ENCODE assay signal across 24 mouse cellular contexts in genomic region chr11:101506269-101506780, GRCm38 (mm10). TPM values are rescaled to one million over a fixed set of nuclear protein-coding genes. Genes with fewer than 3 reads are reported as not detected.
DNase-seq lines count a peak whose midpoint lies in the region; ATAC-seq and TF ChIP-seq lines count a peak whose summit lies in the region.
"Had no signal": no experiment of that assay in that cellular context is flagged by ENCODE, and none has a peak within 500 bp of the region (broad histone marks: within the 10 kb centered on the region; RNA-seq: fewer than 3 reads in every experiment).

No protein-coding gene starts in this region.

- H3K9ac ChIP-seq in forebrain, embryonic 16.5 days (replicated peaks; ENCODE audit: low read depth, low read length), result no peak overlapping the region
- H3K9ac ChIP-seq in forebrain, embryonic 12.5 days, result no peak overlapping the region
- H3K9ac ChIP-seq: heart, embryonic 13.5 days; hindbrain, embryonic 12.5 days had no signal

- no peak overlapping the region; the same call in 1 of the 2 replicates for H3K27ac ChIP-seq in forebrain, embryonic 16.5 days (ENCODE audit: low read length)
- H3K27ac ChIP-seq in forebrain, embryonic 12.5 days, result no peak overlapping the region
- peak overlapping the region; percentile 12; the same call in 1 of the 2 replicates for H3K27ac ChIP-seq in layer of hippocampus, adult 2 months
- H3K27ac ChIP-seq: heart, adult 2 months; heart, embryonic 10.5 days; heart, embryonic 13.5 days; hindbrain, embryonic 12.5 days had no signal

- no peaks in the 10 kb centered on the region for H3K9me3 ChIP-seq in forebrain, embryonic 16.5 days (ENCODE audit: control insufficient read depth, low read length)
- H3K9me3 ChIP-seq in forebrain, embryonic 12.5 days, result no peaks in the 10 kb centered on the region
- H3K9me3 ChIP-seq: heart, embryonic 10.5 days; heart, embryonic 13.5 days; hindbrain, embryonic 12.5 days had no signal

- DNase-seq in layer of hippocampus, adult 2 months (ENCODE audit: low spot score in 2 of 2), result peak in 1 of 2 experiments; percentile 29
- no peak for DNase-seq in layer of hippocampus, adult 8-10 months (ENCODE audit: low spot score in 2 of 2)
- DNase-seq in Muller cell, postnatal 12 days (ENCODE audit: inconsistent ontology term), result peak; percentile 85
- peak; percentile 78 for DNase-seq in brain, embryonic 14.5 days (ENCODE audit: low read depth)
- no peak for DNase-seq in gastrocnemius, postnatal 10 days
- no peak for DNase-seq in liver
- DNase-seq: adrenal gland, adult 8-10 months; adrenal gland, postnatal 25 days; cerebellum, adult 18-20 months; cerebellum, adult 9-10 months; cerebellum, postnatal 14 days; gastrocnemius, postnatal 36 days; heart, adult 2 months; heart, postnatal 14 days; heart, postnatal 4 days had no signal

- TF ChIP-seq POLR2A in brain, embryonic 14.5 days (IDR thresholded peaks at IDR 0.05; ENCODE audit: borderline replicate concordance, extremely low read depth, insufficient read depth, insufficient read length, poor library complexity, severe bottlenecking), result no peak

- no peaks in the 10 kb centered on the region for H3K36me3 ChIP-seq in forebrain, embryonic 16.5 days (ENCODE audit: control insufficient read depth, insufficient read depth)
- peaks cover 62% of the 10 kb centered on the region for H3K36me3 ChIP-seq in forebrain, embryonic 12.5 days (replicated peaks)

- no peaks in the 10 kb centered on the region for H3K27me3 ChIP-seq in forebrain, embryonic 16.5 days (replicated peaks; ENCODE audit: control insufficient read depth, insufficient read depth, low read length)
- H3K27me3 ChIP-seq in forebrain, embryonic 12.5 days, result no peaks in the 10 kb centered on the region
- H3K27me3 ChIP-seq: heart, embryonic 13.5 days; hindbrain, embryonic 12.5 days had no signal

- WGBS in forebrain, embryonic 16.5 days, result 35% methylated on average over 5 of the region's 5 CpGs
- 70% methylated on average over 5 of the region's 5 CpGs for WGBS in forebrain, embryonic 12.5 days

- ATAC-seq in forebrain, embryonic 16.5 days, result peak; percentile 84
- ATAC-seq in forebrain, embryonic 12.5 days (ENCODE audit: low FRiP score), result no peak
- ATAC-seq: activated CD4-positive, CD25-positive, alpha-beta regulatory T cell, adult 4 months; CD4-positive, CD25-positive, alpha-beta regulatory T cell, adult 4 months; hindbrain, embryonic 16.5 days; inflammation-experienced regulatory T-cells, adult 6 months had no signal

- no peak overlapping the region for H3K4me2 ChIP-seq in forebrain, embryonic 16.5 days (ENCODE audit: low read length)
- H3K4me2 ChIP-seq in forebrain, embryonic 12.5 days, result no peak overlapping the region
- H3K4me2 ChIP-seq: heart, embryonic 13.5 days; hindbrain, embryonic 12.5 days had no signal

- H3K4me3 ChIP-seq in forebrain, embryonic 16.5 days (replicated peaks; ENCODE audit: low read length), result no peak overlapping the region
- no peak overlapping the region for H3K4me3 ChIP-seq in forebrain, embryonic 12.5 days (replicated peaks)
- no peak overlapping the region for H3K4me3 ChIP-seq in layer of hippocampus, adult 2 months
- H3K4me3 ChIP-seq: heart, adult 2 months; heart, embryonic 10.5 days; heart, embryonic 13.5 days; hindbrain, embryonic 12.5 days had no signal

- H3K4me1 ChIP-seq in forebrain, embryonic 16.5 days (replicated peaks; ENCODE audit: control insufficient read depth, insufficient read depth, low read length), result peaks cover 3% of the 10 kb centered on the region; the same call in 1 of the 2 replicates
- no peaks in the 10 kb centered on the region for H3K4me1 ChIP-seq in forebrain, embryonic 12.5 days
- H3K4me1 ChIP-seq: heart, embryonic 10.5 days; hindbrain, embryonic 12.5 days had no signal

- TF ChIP-seq CTCF in layer of hippocampus, adult 2 months (conservative IDR thresholded peaks at IDR 0.05), result no peak
- no peak for TF ChIP-seq CTCF in brain, embryonic 14.5 days (IDR thresholded peaks at IDR 0.05; ENCODE audit: borderline replicate concordance, extremely low read depth, insufficient read depth, insufficient read length)

RNA-seq across cellular contexts. Expression of gene Vat1, which starts 40.3 kb away (rescaled TPM):
- polyA plus RNA-seq in forebrain, embryonic 16.5 days (2015; fragmentation: Nextera tagmentation; extraction: Ambion mirVana), result 65.5 and 79.5 TPM in 2 replicates
- 62.9 and 65.4 TPM in 2 replicates for polyA plus RNA-seq in forebrain, embryonic 12.5 days (2016; fragmentation: Nextera tagmentation; extraction: Ambion mirVana)
- total RNA-seq in layer of hippocampus, adult 2 months (2021), result 10 to 100 TPM; 25.3 to 27.7 TPM
- total RNA-seq in layer of hippocampus, adult 8-10 months (2022), result 10 to 100 TPM; 27.9 to 42.8 (median 34.9) TPM
- 169 and 204 TPM in 2 replicates for polyA plus RNA-seq in brain, embryonic 14.5 days (2012; rRNA removed)
- 10 to 100 TPM; 39.4 to 50.2 TPM for total RNA-seq in gastrocnemius, postnatal 10 days (2021)

RNA-seq across cellular contexts. Expression of gene Rnd2, which starts 41.5 kb away (rescaled TPM):
- 91.6 and 95.8 TPM in 2 replicates for polyA plus RNA-seq in forebrain, embryonic 16.5 days (2015; fragmentation: Nextera tagmentation; extraction: Ambion mirVana)
- polyA plus RNA-seq in forebrain, embryonic 12.5 days (2016; fragmentation: Nextera tagmentation; extraction: Ambion mirVana), result 101 and 105 TPM in 2 replicates
- total RNA-seq in layer of hippocampus, adult 2 months (2021), result 100 to 1,000 TPM; 113 to 122 TPM
- total RNA-seq in layer of hippocampus, adult 8-10 months (2022), result 100 to 1,000 TPM; 109 to 121 (median 110) TPM
- 139 and 205 TPM in 2 replicates for polyA plus RNA-seq in brain, embryonic 14.5 days (2012; rRNA removed)
- 1 to 10 TPM; 5.0 to 5.8 TPM for total RNA-seq in gastrocnemius, postnatal 10 days (2021)
- polyA plus RNA-seq: inflammation-experienced regulatory T-cells, adult 6 months had no signal

RNA-seq across cellular contexts. Expression of gene Brca1, which starts 45.4 kb away (rescaled TPM):
- 5.4 and 6.8 TPM in 2 replicates for polyA plus RNA-seq in forebrain, embryonic 16.5 days (2015; fragmentation: Nextera tagmentation; extraction: Ambion mirVana)
- polyA plus RNA-seq in forebrain, embryonic 12.5 days (2016; fragmentation: Nextera tagmentation; extraction: Ambion mirVana), result 24.3 TPM in 2 replicates
- total RNA-seq in layer of hippocampus, adult 2 months (2021), result 1 to 10 TPM; 1.3 TPM
- 1 to 10 TPM in 3 of 4 experiments, under 1 TPM in 1; 0.83 to 2.0 (median 1.4) TPM for total RNA-seq in layer of hippocampus, adult 8-10 months (2022)
- polyA plus RNA-seq in brain, embryonic 14.5 days (2012; rRNA removed), result 4.1 and 5.5 TPM in 2 replicates
- 1 to 10 TPM; 1.9 to 4.6 TPM for total RNA-seq in gastrocnemius, postnatal 10 days (2021)

RNA-seq across cellular contexts. Expression of gene Nbr1, which starts 45.6 kb away (rescaled TPM):
- 126 and 139 TPM in 2 replicates for polyA plus RNA-seq in forebrain, embryonic 16.5 days (2015; fragmentation: Nextera tagmentation; extraction: Ambion mirVana)
- 118 and 134 TPM in 2 replicates for polyA plus RNA-seq in forebrain, embryonic 12.5 days (2016; fragmentation: Nextera tagmentation; extraction: Ambion mirVana)
- total RNA-seq in layer of hippocampus, adult 2 months (2021), result 100 to 1,000 TPM; 199 to 221 TPM
- 100 to 1,000 TPM; 125 to 154 (median 137) TPM for total RNA-seq in layer of hippocampus, adult 8-10 months (2022)
- polyA plus RNA-seq in brain, embryonic 14.5 days (2012; rRNA removed), result 118 and 119 TPM in 2 replicates
- 10 to 100 TPM; 73.1 to 81.8 TPM for total RNA-seq in gastrocnemius, postnatal 10 days (2021)

RNA-seq across cellular contexts. Expression of gene Ifi35, which starts 58.1 kb away (rescaled TPM):
- 2.2 and 2.5 TPM in 2 replicates for polyA plus RNA-seq in forebrain, embryonic 16.5 days (2015; fragmentation: Nextera tagmentation; extraction: Ambion mirVana)
- 2.2 TPM in 2 replicates for polyA plus RNA-seq in forebrain, embryonic 12.5 days (2016; fragmentation: Nextera tagmentation; extraction: Ambion mirVana)
- total RNA-seq in layer of hippocampus, adult 2 months (2021), result 1 to 10 TPM; 2.4 to 3.5 TPM
- 1 to 10 TPM; 2.2 to 7.6 (median 3.5) TPM for total RNA-seq in layer of hippocampus, adult 8-10 months (2022)
- polyA plus RNA-seq in brain, embryonic 14.5 days (2012; rRNA removed), result 2.6 and 3.2 TPM in 2 replicates
- 1 to 10 TPM; 6.6 to 7.2 TPM for total RNA-seq in gastrocnemius, postnatal 10 days (2021)

Comparison
In these comparisons a context has a peak if more than half of its experiments do, and no peak if none do; other contexts are left out.
1. DNase-seq: peak in Muller cell, postnatal 12 days (single experiment) and brain, embryonic 14.5 days (single experiment); none in layer of hippocampus, adult 8-10 months (0 of 2), gastrocnemius, postnatal 10 days (single experiment) and liver (single experiment).
2. RNA of gene Rnd2, which starts 41.5 kb away (total RNA-seq): 113 to 122 TPM in layer of hippocampus, adult 2 months and 109 to 121 TPM in layer of hippocampus, adult 8-10 months; 5.0 to 5.8 TPM in gastrocnemius, postnatal 10 days; every median in the first group is over 10 times any median in the second.